Mouse (Mus musculus) hindbrain, embryonic 12.5 days (tissue): ENCODE data around the gene Oxa1l. TPM values are rescaled to one million over a fixed set of nuclear protein-coding genes. Genes with fewer than 3 reads are reported as not detected.
A peak's percentile ranks its signal among the peaks of the same experiment; 100 is the strongest.

ENCODE experiments used
- ATAC-seq: fragments of 200-750 bp; cut with Nextera tagmentation; 2 replicates; pipeline ENCODE4 v1.8.0; 2017; ENCODE audit warnings: moderate TSS enrichment; ENCODE audit not compliant: low FRiP score
- H3K27ac ChIP-seq: fragments of 300-500 bp; sonication (generic); 2 replicates; pipeline ENCODE4 v1.5.1; 2016; ENCODE audit warnings: mild to moderate bottlenecking
- H3K27me3 ChIP-seq: fragments of 300-500 bp; sonication (generic); 2 replicates; pipeline ENCODE4 v1.6.1; 2016; ENCODE audit warnings: mild to moderate bottlenecking
- H3K36me3 ChIP-seq: fragments of 300-500 bp; sonication (generic); 2 replicates; pipeline ENCODE4 v1.6.1; 2016; ENCODE audit warnings: mild to moderate bottlenecking
- H3K4me1 ChIP-seq: fragments of 300-500 bp; sonication (generic); 2 replicates; pipeline ENCODE4 v1.6.1; 2016
- H3K4me2 ChIP-seq: fragments of 300-500 bp; sonication (generic); replicated peaks from 2 replicates; pipeline ENCODE4 v1.6.1; 2016; ENCODE audit warnings: mild to moderate bottlenecking
- H3K4me3 ChIP-seq: fragments of 300-500 bp; sonication (generic); 2 replicates; pipeline ENCODE4 v1.5.1; 2016; ENCODE audit warnings: mild to moderate bottlenecking
- H3K9ac ChIP-seq: fragments of 300-500 bp; sonication (generic); 2 replicates; pipeline ENCODE4 v1.6.1; 2016; ENCODE audit warnings: mild to moderate bottlenecking, moderate library complexity
- H3K9me3 ChIP-seq: fragments of 300-500 bp; sonication (generic); replicated peaks from 2 replicates; pipeline ENCODE4 v1.6.1; 2016; ENCODE audit warnings: mild to moderate bottlenecking
- WGBS: fragments of 180-500 bp; shearing (Covaris S2); methylation state at CpG from one replicate; pipeline ENCODE4 v1.1.7; 2016; 5-methylcytosine and 5-hydroxymethylcytosine counted together
- polyA plus RNA-seq: library from polyadenylated mRNA; unstranded; fragments of >200 nt; fragmentation: Nextera tagmentation; extraction: Ambion mirVana; gene quantifications from 2 replicates; pipeline ENCODE4 v1.2.1, GENCODE M21; 2016

Gene Oxa1l
- polyA plus RNA-seq, 1 experiment from 2014 or later = 42.2 TPM

GRCm38 (mm10) chr14:54415241-54416020 is 54.8 kb downstream of the Oxa1l start:
- no peak overlapping the region for H3K4me3 ChIP-seq

GRCm38 (mm10) chr14:54416229-54416775 is 55.7 kb downstream of the Oxa1l start:
- Histone ChIP-seq H3K9me3 (no peaks in the 10 kb centered on the region), H3K27ac (no peak overlapping the region), H3K27me3 (peaks cover 52% of the 10 kb centered on the region), H3K9ac (no peak overlapping the region), H3K4me3 (no peak overlapping the region), H3K36me3 (no peaks in the 10 kb centered on the region), H3K4me1 (peaks cover 19% of the 10 kb centered on the region), H3K4me2 (no peak overlapping the region)
- 30% methylated on average over 5 of the region's 5 CpGs for WGBS
- no peak for ATAC-seq

More at GRCm38 (mm10) chr14:54415241-54416020, 54.8 kb downstream of the Oxa1l start:
- Histone ChIP-seq H3K4me1 (peaks cover 20% of the 10 kb centered on the region), H3K27me3 (peaks cover 52% of the 10 kb centered on the region), H3K9ac (no peak overlapping the region), H3K4me2 (no peak overlapping the region), H3K9me3 (no peaks in the 10 kb centered on the region), H3K27ac (no peak overlapping the region), H3K36me3 (no peaks in the 10 kb centered on the region)
- ATAC-seq = no peak
- WGBS = 7% methylated on average over 13 of the region's 13 CpGs

GRCm38 (mm10) chr14:54416830-54417229 is 56.2 kb downstream of the Oxa1l start:
- Histone ChIP-seq H3K27me3 (peaks cover 52% of the 10 kb centered on the region), H3K4me1 (peaks cover 19% of the 10 kb centered on the region), H3K9me3 (no peaks in the 10 kb centered on the region), H3K27ac (no peak overlapping the region), H3K4me2 (no peak overlapping the region; the same call in 1 of the 2 replicates), H3K36me3 (no peaks in the 10 kb centered on the region), H3K9ac (no peak overlapping the region), H3K4me3 (no peak overlapping the region)
- WGBS = 56% methylated on average over 4 of the region's 4 CpGs
- ATAC-seq = no peak

- H3K4me3 ChIP-seq = no peak within 1 kb of the TSS
- peaks cover 19% of the 10 kb centered on the region for H3K4me1 ChIP-seq
- no peaks in the 10 kb centered on the region for H3K9me3 ChIP-seq
- H3K27me3 ChIP-seq = peaks cover 52% of the 10 kb centered on the region
- no peak within 1 kb of the TSS for H3K9ac ChIP-seq
- H3K36me3 ChIP-seq = no peaks in the 10 kb centered on the region
- peak within 1 kb of the TSS; percentile 30 for H3K4me2 ChIP-seq
- ATAC-seq = no peak
- no peak within 1 kb of the TSS for H3K27ac ChIP-seq
- WGBS = 5% methylated on average over 19 of the region's 19 CpGs
Measured at GRCm38 (mm10) chr14:54417623-54418081, 57.0 kb downstream of the Oxa1l start, which contains the start of gene Slc7a7. Gene Slc7a7, minus strand, starts transcription at chr14:54417780.

Other genes with a start within 250 kb of the Oxa1l start
- 238 and 259 TPM in 2 replicates for gene Dad1, start 106.7 kb upstream of the Oxa1l start, polyA plus RNA-seq
- gene Abhd4, start 106.6 kb upstream of the Oxa1l start, polyA plus RNA-seq = 44.0 and 47.7 TPM in 2 replicates
- gene Olfr49, start 75.9 kb upstream of the Oxa1l start, polyA plus RNA-seq = not detected in 2 replicates
- gene Slc7a7, start 56.9 kb downstream of the Oxa1l start, polyA plus RNA-seq = 5.1 and 5.2 TPM in 2 replicates
- gene Mrpl52, start 66.1 kb downstream of the Oxa1l start, polyA plus RNA-seq = 239 and 255 TPM in 2 replicates
- 113 and 117 TPM in 2 replicates for gene Mmp14, start 70.8 kb downstream of the Oxa1l start, polyA plus RNA-seq
- gene Lrp10, start 103.3 kb downstream of the Oxa1l start, polyA plus RNA-seq = 34.7 and 36.0 TPM in 2 replicates
- 39.3 and 46.1 TPM in 2 replicates for gene Rem2, start 115.3 kb downstream of the Oxa1l start, polyA plus RNA-seq
- gene Prmt5, start 156.7 kb downstream of the Oxa1l start, polyA plus RNA-seq = 98.8 and 99.3 TPM in 2 replicates
- gene Haus4, start 193.8 kb downstream of the Oxa1l start, polyA plus RNA-seq = 32.4 and 37.2 TPM in 2 replicates
- 37.9 and 40.9 TPM in 2 replicates for gene Ajuba, start 216.7 kb downstream of the Oxa1l start, polyA plus RNA-seq
- gene 4931414P19Rik, start 245.2 kb downstream of the Oxa1l start, polyA plus RNA-seq = 8.2 and 9.1 TPM in 2 replicates